Mouse (Mus musculus): ENCODE measurements around the gene Pdzd3.
"Not testable (repeated sequence)": the region's sequence is repeated elsewhere in the genome, so short reads cannot be mapped to it uniquely, and the experiment has no call there.

The Pdzd3 gene

DNA sequence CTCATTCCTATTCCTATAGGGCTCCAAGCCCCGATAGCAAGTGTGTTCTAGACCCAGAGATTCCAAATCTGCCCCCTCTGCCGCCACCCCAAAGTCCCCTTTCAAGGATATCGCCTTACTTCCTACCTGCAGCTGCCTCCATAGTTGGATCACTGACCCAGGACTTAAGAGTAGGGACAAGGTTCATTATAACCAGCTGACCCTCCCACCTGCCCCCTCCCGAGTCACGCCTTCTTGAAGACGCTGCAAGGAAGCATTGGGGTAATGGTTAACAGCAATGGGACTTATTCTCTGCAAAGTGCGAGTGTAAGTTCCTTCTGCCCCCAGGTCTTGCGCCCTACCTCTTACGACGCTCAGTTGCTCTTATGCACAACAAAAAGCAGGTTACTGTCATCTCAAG is at the start of gene Pdzd3:
TSS of gene Pdzd3 (minus strand) at position 158 of the 400 bp plus-strand sequence.
- peak; percentile 81 for DNase-seq

- DNase-seq, result not testable (repeated sequence)
Measured at GRCm38 (mm10) chr9:44300001-44300400, 48.7 kb upstream of the Pdzd3 start.

DNA sequence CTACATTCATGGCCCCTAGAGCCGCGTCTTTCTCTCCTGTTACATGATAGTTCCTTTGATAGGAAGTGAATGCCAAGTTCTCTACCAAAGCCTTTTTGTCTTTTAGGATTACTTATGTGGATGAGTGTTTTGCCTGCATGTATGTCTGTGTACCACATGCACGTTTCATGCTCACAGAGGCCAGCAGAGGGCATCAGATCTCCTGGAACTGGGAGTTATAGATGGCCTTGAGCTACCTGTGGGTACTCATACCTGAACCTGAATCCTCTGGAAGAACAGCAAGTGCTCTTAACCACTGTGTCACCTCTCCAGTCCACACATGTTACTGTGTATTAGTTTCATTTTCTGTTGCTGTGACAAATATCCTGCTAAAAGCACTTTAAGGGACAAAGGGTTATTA is 41.2 kb upstream of the Pdzd3 start:
- DNase-seq, result peak; percentile 71

DNA sequence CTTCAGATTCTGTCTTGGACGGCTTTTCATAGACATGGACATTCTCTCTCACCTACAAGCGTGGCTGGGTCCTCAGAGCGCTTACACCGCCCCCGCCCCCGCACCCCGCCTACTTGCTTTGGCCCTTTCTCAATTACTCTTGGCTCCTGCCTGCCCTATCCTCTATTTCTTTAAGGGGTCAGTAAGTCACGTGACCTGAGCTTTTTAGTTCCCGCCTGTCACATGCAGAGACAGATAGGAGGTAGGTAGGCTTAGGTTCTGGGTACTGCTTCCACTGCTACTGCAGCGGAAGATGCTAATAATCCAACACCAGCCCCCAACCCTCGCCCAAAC is 37.7 kb upstream of the Pdzd3 start:
- DNase-seq, result no peak

DNA sequence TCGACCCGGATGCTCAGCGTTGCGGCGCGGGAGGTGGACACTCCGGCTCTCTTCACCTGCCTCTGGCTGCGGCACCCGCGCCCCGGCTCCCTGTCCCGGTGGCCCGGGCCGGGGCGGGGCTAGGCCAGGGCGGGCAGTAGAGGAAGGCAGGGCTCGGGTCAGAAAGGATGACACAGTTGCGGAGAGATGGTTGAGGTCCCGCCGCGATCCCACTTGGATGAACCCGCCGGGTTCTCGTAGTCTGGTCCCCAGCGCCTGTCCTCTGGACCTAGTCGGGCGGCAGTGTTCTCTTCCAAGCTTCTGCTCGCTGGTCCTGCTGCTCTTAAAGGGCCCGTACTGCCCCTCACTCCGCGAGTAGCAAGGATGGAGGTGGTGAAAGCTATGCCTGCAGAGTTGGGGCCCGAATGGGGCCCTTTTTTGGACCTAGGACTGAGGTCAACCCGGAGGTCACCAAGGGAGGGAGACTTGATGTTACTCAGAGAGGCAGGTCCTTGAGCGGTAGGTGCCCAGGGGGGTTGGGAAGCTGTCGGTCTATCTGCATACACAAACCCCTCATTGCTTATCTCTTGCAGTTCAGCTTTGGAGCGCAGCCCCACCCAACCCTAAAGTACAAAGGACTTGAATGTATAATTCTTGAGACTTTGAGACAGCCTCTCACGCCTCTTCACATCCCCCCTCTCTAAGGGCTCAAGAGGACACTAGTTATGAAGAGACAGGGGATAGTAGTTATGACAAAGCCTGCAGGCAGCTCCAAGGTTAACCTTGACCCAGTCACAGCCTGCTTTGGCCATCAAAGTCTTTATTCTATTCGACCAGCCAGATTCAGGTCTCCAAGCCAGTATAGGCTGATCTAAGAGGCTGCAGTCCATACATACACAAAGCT is 37.0 kb upstream of the Pdzd3 start, which contains the start of gene Abcg4:
TSS of gene Abcg4 (minus strand) at position 540 of the 883 bp plus-strand sequence.
- DNase-seq, result peak; percentile 28

DNA sequence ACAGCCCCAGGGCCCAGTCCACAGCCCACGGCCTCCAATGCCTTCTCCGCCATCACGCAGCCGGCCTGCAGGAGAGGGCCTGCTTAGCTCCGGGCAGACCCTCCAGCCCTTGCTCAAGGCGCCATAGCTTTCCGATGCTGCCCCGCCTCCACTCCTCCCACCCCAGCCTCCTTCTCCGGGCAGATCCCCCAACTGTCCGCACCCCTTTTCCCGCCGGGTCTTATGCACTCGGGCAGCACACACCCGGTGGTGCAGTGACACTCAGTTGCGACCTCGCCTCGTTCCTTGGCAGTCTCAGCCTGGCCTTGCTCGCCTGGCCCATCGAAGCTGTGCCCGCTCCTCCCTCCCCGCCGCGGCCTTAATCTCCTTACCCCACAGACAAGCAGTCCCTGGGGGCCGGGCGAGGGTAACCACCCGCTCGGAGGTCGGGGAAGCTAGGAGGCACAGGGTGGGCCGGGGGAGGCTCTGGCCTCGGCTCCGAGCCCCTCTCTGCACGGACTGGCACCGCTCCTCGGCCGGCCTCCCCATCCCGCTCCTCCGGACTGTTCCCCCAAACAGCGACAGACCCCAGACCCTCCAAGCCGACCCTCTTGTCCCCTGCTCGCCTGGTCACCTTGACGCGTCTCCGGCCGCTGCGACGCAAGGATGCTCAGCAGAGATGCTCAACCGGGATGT is 36.3 kb upstream of the Pdzd3 start:
- no peak for DNase-seq

DNA sequence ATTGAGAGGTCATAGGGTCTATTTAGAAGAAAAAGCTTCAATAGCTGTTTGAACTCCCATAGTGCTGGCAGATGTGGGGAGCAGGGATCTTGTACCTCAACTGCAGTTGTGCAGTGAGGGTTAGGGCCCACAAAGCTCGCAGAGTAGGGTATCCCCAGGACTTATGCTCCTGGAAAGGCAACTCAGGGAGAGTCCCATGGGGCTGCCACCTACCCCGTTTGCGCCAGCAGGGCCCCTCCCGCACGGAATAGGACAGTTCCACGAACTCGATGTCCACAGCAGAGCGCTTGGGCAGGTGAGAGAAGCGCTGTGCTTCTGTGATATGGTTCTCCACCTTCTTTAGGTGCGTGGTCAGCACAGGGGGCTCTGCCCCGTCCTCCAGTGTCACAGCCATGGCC is 35.7 kb upstream of the Pdzd3 start:
- DNase-seq, result no peak

DNA sequence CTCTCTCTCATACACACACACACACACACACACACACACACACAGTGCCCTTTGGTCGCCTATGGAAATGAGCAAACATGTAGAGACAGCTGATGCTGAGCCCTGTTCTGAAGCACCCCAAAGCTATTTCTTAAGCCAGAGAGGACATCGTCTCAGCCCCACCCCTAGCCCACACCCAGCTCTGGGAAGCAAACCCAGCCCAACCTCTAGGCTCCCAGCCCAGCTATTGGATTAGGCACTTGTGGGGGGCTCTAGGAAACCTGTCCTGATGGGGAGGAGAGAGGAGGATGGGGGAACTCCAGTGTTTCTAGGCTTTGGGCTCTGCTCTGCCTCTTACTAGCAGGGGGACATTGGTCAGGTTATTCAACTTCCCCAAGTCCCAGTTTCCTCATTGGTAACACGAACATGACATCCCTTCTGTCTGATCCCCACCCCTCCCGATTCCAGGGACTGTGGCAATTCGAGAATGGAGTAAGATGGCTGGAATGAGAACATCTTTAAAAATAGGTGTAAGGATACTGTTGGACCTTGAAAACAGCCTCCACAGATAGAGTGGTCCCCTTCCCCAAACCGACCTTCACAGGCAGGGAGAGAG is 35.1 kb upstream of the Pdzd3 start:
- no peak for DNase-seq

DNA sequence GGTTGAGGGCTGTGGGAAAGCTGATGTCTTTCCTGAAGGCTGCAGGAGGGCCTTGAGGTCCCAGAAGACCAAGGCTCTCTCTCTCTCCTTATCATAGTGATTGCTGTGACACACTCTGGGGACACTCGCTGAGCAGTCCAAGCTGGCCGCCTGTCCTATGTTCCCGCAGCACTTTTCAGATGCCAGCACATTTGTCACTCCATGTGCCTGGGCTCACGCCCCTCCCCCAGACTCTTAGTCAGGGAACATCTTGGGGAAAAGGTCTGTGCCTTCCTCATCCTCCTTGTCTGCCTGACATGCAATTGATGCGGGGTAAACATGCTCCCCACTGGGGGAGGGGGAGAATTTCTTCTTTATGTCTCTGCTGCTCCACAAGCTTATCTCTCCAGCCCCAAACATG is 31.9 kb upstream of the Pdzd3 start:
- DNase-seq, result no peak

DNA sequence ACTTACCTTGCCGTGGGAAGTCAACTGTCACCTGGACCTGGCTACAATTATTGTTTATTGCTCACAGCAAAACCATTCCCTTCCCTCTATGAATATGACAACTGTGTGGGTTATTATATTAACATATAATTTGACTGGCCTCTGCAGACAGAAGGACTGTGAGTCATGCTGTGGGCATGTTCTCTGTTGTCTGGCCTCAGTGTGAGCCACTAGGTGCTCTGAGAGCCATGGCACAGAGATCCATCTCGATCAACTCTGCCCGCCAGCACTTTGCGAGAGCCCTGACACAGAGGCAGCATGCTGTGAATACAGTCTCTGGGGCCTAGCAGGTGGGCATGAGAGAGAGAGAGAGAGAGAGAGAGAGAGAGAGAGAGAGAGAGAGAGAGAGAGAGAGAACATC is 18.7 kb upstream of the Pdzd3 start:
- DNase-seq, result no peak

GRCm38 (mm10) chr9:44269077-44269476 is 17.8 kb upstream of the Pdzd3 start:
- peak; percentile 39 for DNase-seq

- no peak for DNase-seq
Measured at GRCm38 (mm10) chr9:44268432-44268831, 17.2 kb upstream of the Pdzd3 start, which contains the start of gene Nlrx1. Gene Nlrx1 (minus strand): TSS chr9:44268599.

DNA sequence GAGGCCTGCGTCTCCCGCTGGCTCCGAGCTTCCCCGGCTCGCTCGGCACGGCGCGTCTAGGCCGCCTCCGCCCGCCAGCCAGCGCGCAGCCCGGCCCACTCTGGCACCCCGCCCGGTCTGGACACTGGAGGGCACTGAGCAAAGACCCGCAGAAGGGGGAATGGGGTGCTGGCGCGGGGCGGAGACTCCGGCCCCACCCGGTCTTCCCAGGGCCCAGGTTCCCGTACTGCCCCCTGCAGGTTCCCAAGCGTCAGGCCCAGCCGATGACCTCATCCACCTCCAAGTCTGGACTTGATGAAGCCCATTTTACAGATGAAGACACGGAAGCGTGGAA is 16.7 kb upstream of the Pdzd3 start:
- DNase-seq, result peak; percentile 94

DNA sequence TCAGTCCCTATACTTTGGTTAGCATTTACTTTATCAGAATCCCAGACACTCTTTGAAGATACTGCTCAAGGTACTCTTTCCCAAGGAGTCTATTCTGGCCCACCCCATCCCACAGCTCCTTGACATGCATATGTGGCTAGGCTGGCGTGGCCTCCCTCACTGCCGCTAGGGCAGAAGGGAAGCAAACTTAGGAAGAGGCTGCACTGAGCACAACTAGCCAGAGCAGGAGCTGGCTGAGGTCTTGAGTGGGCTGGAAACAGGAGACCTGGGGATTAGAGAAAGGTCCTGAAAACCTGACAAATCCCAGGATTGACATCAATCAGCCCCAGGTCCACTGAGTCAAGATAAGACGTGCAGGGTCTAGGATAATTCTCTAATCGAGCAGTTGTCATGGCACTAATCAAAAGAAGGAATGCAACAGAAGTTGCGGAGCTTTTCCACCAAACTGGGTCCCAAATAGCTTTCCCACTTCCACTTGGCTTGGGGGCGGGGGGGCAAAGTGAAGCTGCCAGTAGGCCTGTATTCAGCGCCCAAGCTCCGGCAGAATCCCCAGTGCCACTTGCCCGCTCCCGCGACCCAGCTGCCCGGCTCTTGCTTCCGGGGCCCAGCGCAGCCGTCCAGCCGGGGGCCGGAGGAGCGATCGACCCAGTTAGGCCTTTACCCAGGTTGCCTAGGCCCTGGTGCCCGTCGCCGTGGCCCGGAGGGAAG is 16.2 kb upstream of the Pdzd3 start:
- DNase-seq, result peak; percentile 45

- DNase-seq, result no peak
Measured at GRCm38 (mm10) chr9:44266478-44267226, 15.4 kb upstream of the Pdzd3 start.

DNA sequence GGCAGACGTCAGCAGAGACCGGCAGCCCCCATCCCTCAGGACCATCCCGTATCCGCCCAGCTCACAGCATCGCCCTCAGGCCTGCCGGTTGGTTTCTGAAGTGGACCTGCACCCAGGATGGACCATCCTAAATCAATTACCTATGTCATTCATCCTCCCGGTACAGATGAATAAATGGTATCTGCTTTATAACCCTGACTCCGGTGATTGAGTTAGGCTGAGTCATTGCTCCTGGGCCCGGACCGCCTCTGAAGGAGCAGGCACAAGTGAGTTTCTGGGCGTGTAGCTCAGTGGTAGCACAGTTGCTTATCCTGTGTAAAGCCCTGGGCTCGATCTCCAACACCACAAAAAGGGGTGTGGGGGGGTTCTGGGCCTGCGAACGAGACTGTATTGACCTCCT is 10.1 kb upstream of the Pdzd3 start:
- no peak for DNase-seq

DNA sequence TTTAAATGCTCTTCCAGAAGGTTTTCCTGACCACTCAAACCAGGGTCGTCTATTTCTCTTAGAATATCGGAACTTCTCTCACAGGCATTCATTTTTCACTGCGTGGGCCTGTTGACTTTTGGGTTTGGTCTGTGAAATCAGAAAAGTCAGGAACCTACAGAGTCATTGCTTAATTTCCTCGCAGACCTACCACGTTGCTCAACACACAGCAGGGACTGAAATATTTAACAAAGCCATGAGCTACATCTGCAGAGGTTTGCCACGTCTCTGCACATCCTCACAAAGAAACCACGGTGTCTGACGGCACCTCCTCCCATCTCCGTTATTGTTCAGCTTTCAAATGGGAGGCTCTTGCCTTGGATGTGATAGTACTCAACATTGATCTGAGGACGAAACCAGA is 7.7 kb upstream of the Pdzd3 start:
- no peak for DNase-seq

DNA sequence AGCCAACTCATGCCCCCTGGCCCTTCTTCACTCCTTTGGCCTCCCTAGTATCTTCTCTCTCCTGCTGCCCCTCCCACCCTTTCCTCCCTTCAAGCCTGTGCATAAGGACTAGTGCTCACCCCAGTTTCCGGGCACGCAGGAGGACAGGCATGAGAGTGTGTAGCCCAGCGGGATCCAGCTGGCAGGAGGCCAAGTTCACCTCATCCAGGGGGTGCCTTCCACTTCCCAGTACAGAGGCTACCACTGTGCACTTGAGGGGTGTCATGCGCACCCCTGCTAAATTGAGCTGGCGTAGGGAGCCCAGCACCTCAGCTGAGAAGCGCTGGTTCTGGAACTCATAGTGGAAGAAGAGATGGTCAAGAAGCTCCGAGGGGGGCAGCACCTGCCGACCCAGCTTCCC is 4.9 kb upstream of the Pdzd3 start:
- no peak for DNase-seq

DNA sequence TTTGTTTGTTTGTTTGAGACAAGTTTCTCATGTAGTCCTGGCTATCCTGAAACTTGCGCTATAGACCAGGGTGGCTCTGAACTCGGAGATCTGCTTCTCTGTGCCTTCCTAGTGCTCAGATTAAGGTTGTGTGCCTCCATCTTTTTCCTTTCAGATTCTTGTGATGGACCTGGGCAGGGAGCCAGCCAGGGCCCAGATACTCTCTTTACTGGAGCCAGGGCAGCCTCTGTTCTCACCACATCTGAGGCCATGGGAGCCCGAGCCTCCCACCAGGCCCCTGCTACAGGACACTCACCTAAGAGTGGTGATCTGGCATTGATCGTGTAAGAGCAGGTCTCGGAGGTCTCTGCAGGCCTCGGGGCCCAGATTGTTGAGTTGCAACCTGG is 3.9 kb upstream of the Pdzd3 start:
- DNase-seq, result no peak

GRCm38 (mm10) chr9:44254508-44255135 is 3.4 kb upstream of the Pdzd3 start:
- no peak for DNase-seq

DNA sequence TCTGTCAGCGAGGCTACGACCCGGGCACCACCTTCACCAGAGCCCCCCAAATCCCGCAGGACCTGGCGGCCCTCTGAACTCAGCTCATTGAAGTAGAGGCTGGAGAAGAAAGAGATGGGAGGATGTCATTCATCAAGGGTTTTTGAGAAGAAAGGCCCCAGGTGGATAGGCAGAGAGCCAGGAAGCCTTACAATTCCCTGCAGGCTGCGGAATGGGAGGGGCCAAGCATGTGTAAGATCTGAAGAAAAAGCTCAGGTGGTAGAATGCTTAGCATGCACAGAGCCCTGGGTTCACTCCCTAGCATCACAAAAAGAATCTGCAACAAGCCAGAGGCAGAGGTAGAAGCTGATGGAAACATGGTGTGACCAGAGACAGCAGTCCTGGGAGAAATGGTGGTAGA is 2.2 kb upstream of the Pdzd3 start:
- no peak for DNase-seq

DNA sequence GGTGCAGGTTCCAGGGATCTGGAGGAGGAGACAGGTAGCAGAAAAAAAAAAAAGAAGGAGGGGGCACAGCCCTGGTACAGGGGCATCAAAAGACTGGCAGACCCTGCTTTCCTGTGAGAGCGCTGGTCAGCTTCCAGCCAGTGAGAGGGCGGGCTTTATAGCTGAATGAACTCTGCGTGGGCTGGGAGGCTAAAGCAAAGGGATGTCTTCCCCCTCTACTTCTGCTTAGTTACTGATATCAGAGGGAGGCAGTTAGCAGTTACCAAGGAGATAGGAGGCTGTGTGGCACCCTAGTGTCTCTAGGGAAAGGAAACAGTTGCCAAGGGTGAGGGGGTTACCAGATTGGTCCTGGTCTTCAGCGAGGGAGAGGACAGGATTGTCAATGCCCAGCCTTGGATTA is 826 bp downstream of the Pdzd3 start:
- DNase-seq, result no peak
